Mouse (Mus musculus): ENCODE data around the gene Ncbp3. TPM values are rescaled to one million over a fixed set of nuclear protein-coding genes. Genes with fewer than 3 reads are reported as not detected.
"Not testable (repeated sequence)": the region's sequence is repeated elsewhere in the genome, so short reads cannot be mapped to it uniquely, and the experiment has no call there.

Ncbp3 gene
- polyA plus RNA-seq, 2 experiments = 7.1 to 10.1 TPM

GRCm38 (mm10) chr11:73105246-73105645, 57.7 kb downstream of the Ncbp3 start:
- Histone ChIP-seq H3K4me1 (ENCODE audit: control insufficient read depth, insufficient read depth, low read length) (no peaks in the 10 kb centered on the region), H3K9me3 (ENCODE audit: control insufficient read depth, low read length) (no peaks in the 10 kb centered on the region), H3K27ac (replicated peaks; ENCODE audit: low read depth, low read length) (no peak overlapping the region), H3K27me3 (ENCODE audit: control insufficient read depth, insufficient read depth, low read length) (no peaks in the 10 kb centered on the region), H3K4me2 (replicated peaks; ENCODE audit: low read depth, low read length, severe bottlenecking) (no peak overlapping the region), H3K36me3 (ENCODE audit: control insufficient read depth, insufficient read depth, low read length) (no peaks in the 10 kb centered on the region), H3K9ac (ENCODE audit: low read depth, low read length, severe bottlenecking) (no peak overlapping the region), H3K4me3 (replicated peaks; ENCODE audit: low read length) (no peak overlapping the region)
- WGBS = 58% methylated on average over 3 of the region's 3 CpGs
- TF ChIP-seq POLR2A (IDR thresholded peaks at IDR 0.05; ENCODE audit: borderline replicate concordance, extremely low read depth, insufficient read depth, insufficient read length) = no peak
- ATAC-seq (ENCODE audit: low FRiP score, low read depth) = no peak
- DNase-seq (ENCODE audit: low spot score) = no peak

- H3K9me3 ChIP-seq (ENCODE audit: control insufficient read depth, low read length); H3K4me1 ChIP-seq (ENCODE audit: control insufficient read depth, insufficient read depth, low read length); DNase-seq (ENCODE audit: low spot score); H3K4me2 ChIP-seq (replicated peaks; ENCODE audit: low read depth, low read length, severe bottlenecking); ATAC-seq (ENCODE audit: low FRiP score, low read depth); H3K36me3 ChIP-seq (ENCODE audit: control insufficient read depth, insufficient read depth, low read length); H3K27me3 ChIP-seq (ENCODE audit: control insufficient read depth, insufficient read depth, low read length); H3K4me3 ChIP-seq (replicated peaks; ENCODE audit: low read length); H3K9ac ChIP-seq (ENCODE audit: low read depth, low read length, severe bottlenecking); H3K27ac ChIP-seq (replicated peaks; ENCODE audit: low read depth, low read length): not testable (repeated sequence)
- 43% methylated on average over 3 of the region's 3 CpGs for WGBS
Measured at GRCm38 (mm10) chr11:73107358-73107757, 59.8 kb downstream of the Ncbp3 start.

GRCm38 (mm10) chr11:73108195-73108897, 60.8 kb downstream of the Ncbp3 start:
- no peaks in the 10 kb centered on the region for H3K27me3 ChIP-seq (ENCODE audit: control insufficient read depth, insufficient read depth, low read length)
- DNase-seq (ENCODE audit: low spot score) = no peak
- no peaks in the 10 kb centered on the region for H3K36me3 ChIP-seq (ENCODE audit: control insufficient read depth, insufficient read depth, low read length)
- H3K27ac ChIP-seq (replicated peaks; ENCODE audit: low read depth, low read length) = no peak overlapping the region
- no peak for ATAC-seq (ENCODE audit: low FRiP score, low read depth)
- no peak for TF ChIP-seq POLR2A (IDR thresholded peaks at IDR 0.05; ENCODE audit: borderline replicate concordance, extremely low read depth, insufficient read depth, insufficient read length)
- H3K9me3 ChIP-seq (ENCODE audit: control insufficient read depth, low read length) = no peaks in the 10 kb centered on the region
- H3K4me3 ChIP-seq (replicated peaks; ENCODE audit: low read length) = no peak overlapping the region
- H3K9ac ChIP-seq (ENCODE audit: low read depth, low read length, severe bottlenecking) = no peak overlapping the region
- H3K4me1 ChIP-seq (ENCODE audit: control insufficient read depth, insufficient read depth, low read length) = no peaks in the 10 kb centered on the region
- no peak overlapping the region for H3K4me2 ChIP-seq (replicated peaks; ENCODE audit: low read depth, low read length, severe bottlenecking)
- WGBS = 68% methylated on average over 5 of the region's 5 CpGs

- Histone ChIP-seq H3K9ac (ENCODE audit: low read depth, low read length, severe bottlenecking) (no peak overlapping the region), H3K27ac (replicated peaks; ENCODE audit: low read depth, low read length) (no peak overlapping the region), H3K27me3 (ENCODE audit: control insufficient read depth, insufficient read depth, low read length) (no peaks in the 10 kb centered on the region), H3K4me2 (replicated peaks; ENCODE audit: low read depth, low read length, severe bottlenecking) (no peak overlapping the region), H3K9me3 (ENCODE audit: control insufficient read depth, low read length) (no peaks in the 10 kb centered on the region), H3K36me3 (ENCODE audit: control insufficient read depth, insufficient read depth, low read length) (no peaks in the 10 kb centered on the region), H3K4me1 (ENCODE audit: control insufficient read depth, insufficient read depth, low read length) (no peaks in the 10 kb centered on the region), H3K4me3 (replicated peaks; ENCODE audit: low read length) (no peak overlapping the region)
- WGBS = 73% methylated on average over 14 of the region's 14 CpGs
- ATAC-seq (ENCODE audit: low FRiP score, low read depth) (no peak), DNase-seq (ENCODE audit: low spot score) (no peak)
- TF ChIP-seq POLR2A (IDR thresholded peaks at IDR 0.05; ENCODE audit: borderline replicate concordance, extremely low read depth, insufficient read depth, insufficient read length) = no peak
Measured at GRCm38 (mm10) chr11:73108898-73109625, 61.5 kb downstream of the Ncbp3 start.

GRCm38 (mm10) chr11:73109941-73110340, 62.4 kb downstream of the Ncbp3 start:
- no peak for DNase-seq (ENCODE audit: low spot score)
- H3K27ac ChIP-seq (replicated peaks; ENCODE audit: low read depth, low read length) = no peak overlapping the region
- H3K9ac ChIP-seq (ENCODE audit: low read depth, low read length, severe bottlenecking) = no peak overlapping the region
- H3K4me2 ChIP-seq (replicated peaks; ENCODE audit: low read depth, low read length, severe bottlenecking) = no peak overlapping the region
- H3K36me3 ChIP-seq (ENCODE audit: control insufficient read depth, insufficient read depth, low read length) = no peaks in the 10 kb centered on the region
- no peak for TF ChIP-seq POLR2A (IDR thresholded peaks at IDR 0.05; ENCODE audit: borderline replicate concordance, extremely low read depth, insufficient read depth, insufficient read length)
- H3K9me3 ChIP-seq (ENCODE audit: control insufficient read depth, low read length) = no peaks in the 10 kb centered on the region
- H3K4me1 ChIP-seq (ENCODE audit: control insufficient read depth, insufficient read depth, low read length) = no peaks in the 10 kb centered on the region
- H3K4me3 ChIP-seq (replicated peaks; ENCODE audit: low read length) = no peak overlapping the region
- no peaks in the 10 kb centered on the region for H3K27me3 ChIP-seq (ENCODE audit: control insufficient read depth, insufficient read depth, low read length)
- 80% methylated on average over 3 of the region's 3 CpGs for WGBS
- ATAC-seq (ENCODE audit: low FRiP score, low read depth) = no peak
